Mouse (Mus musculus): ENCODE data around the gene Amph.

The Amph gene

DNA sequence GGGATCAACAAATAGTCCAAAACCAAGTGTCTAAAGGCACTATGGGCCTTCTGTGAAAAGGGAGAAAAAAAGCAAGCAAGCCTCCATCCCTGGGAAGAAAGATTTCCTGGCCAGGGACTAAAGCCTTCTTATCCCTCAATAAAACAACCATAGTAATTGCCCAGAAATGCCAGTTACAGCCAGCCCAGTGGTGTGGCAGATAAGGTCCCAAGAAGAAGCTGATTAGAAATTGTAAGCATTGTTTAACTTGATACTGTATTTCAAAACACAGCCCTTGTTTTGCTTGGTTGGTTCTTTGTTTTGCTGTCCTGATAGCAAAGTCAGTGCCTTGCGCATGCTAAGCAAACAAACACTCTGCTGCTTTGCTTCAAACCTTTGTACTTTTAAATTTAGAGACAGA, 191.8 kb downstream of the Amph start:
- DNase-seq (ENCODE audit: low spot score): no peak

GRCm38 (mm10) chr13:19143766-19144165, 195.8 kb downstream of the Amph start:
- DNase-seq (ENCODE audit: low spot score): peak; percentile 23

GRCm38 (mm10) chr13:19147468-19147867, 199.5 kb downstream of the Amph start:
- no peak for DNase-seq (ENCODE audit: low spot score)

- DNase-seq (ENCODE audit: low spot score): no peak
Measured at GRCm38 (mm10) chr13:19149574-19149973, 201.6 kb downstream of the Amph start.

GRCm38 (mm10) chr13:19150438-19151301, 202.7 kb downstream of the Amph start:
- DNase-seq (ENCODE audit: low spot score): no peak

DNA sequence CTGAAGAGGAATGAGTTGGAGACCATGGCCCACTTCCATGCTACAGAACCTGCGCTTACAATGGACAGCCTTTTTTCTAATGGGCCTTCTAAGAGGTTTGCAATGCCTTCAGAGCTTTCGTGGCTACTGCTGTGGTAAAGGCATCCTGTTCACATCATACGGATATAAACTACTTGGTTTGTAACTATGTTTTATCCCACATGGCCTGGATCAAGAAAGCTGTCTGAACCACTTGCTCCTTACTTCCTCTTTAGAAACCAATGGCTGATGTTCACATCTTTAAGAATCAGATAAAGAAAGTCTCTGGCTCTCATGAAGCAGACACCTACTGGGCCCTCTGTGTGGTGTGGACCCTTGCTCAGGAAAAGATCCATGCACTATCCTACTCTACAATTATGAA, 204.1 kb downstream of the Amph start:
- DNase-seq (ENCODE audit: low spot score): no peak

GRCm38 (mm10) chr13:19158484-19158883, 210.5 kb downstream of the Amph start:
- peak; percentile 79 for DNase-seq (ENCODE audit: low spot score)

GRCm38 (mm10) chr13:19160616-19161015, 212.6 kb downstream of the Amph start:
- DNase-seq (ENCODE audit: low spot score): no peak

DNA sequence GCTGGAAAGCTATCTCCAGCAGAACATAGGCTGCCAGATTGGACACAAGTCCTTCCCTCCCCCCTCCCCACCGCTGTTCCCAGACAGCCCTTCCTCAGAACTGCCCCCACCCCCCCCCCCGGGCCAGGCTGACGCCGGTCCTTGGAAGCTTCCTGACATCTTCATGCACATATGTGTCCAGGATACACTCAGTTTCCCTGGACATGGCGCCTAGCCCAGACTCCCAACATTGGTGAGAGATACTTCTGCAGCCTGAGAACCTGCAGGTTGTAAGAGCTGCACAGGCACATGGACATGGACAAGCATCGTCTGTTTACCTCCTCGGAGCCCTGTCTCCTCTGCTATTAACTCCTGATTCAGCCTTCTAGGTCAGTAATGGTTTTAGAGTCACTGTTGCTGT, 213.1 kb downstream of the Amph start:
- no peak for DNase-seq (ENCODE audit: low spot score)

DNA sequence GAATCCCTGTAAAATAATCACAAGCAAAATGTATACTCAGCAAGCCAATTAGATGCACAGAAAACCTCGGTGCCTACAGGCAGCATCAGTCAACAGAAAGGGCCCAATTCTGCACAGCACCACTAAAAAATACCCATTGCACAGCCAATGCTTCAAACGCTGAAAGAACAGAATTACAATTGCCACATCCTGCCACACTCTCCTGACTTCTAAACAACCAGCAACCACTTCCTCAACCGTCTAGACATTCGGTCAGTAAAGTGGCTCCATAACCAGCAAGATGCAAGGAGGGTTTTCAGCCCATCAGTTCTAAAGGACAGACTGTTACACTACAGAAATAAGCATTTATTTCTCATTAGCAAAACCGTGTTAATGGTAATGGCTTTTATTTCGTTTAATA, 214.1 kb downstream of the Amph start:
- DNase-seq (ENCODE audit: low spot score): no peak

- peak; percentile 41 for DNase-seq (ENCODE audit: low spot score)
Measured at GRCm38 (mm10) chr13:19177662-19178259, 229.8 kb downstream of the Amph start.

DNA sequence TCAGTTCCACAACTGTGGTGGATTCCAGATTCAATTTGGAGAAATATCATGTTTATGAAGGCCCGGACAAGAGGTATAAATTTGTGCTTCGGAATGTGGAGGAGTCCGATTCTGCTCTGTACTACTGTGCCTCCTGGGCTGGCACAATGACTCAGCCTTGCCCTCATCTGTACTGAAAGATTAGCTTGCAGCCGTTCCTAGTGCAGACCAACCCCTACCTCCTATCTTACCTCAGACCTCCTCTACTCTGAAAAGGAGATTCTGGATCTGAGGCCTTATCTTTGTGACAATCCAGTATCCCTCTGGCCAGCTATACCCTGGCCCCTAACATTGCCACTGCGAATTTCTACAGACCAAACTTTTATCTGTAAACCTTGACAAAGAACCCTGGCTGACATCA, 230.3 kb downstream of the Amph start:
- no peak for DNase-seq (ENCODE audit: low spot score)

- DNase-seq (ENCODE audit: low spot score): no peak
Measured at GRCm38 (mm10) chr13:19182259-19182658, 234.3 kb downstream of the Amph start.

DNA sequence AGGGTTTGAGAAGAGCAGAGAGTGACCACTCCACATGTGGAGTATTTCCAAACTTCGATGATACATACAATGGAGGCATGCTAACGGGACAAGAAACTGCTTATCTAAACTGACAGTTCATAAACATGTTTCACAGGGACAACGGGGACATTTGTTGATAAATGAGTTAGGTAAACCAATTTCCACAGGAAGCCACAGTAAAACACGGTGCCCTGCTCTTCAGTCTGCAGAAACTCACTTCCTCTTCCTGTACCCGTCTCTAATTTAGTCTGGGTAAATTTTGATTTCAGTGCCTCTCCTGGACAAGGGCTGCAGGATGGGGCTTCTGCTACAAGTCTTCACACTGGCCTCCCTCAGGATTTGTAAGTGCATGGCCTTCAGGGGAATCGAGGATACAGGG, 242.0 kb downstream of the Amph start:
- DNase-seq (ENCODE audit: low spot score): no peak

DNA sequence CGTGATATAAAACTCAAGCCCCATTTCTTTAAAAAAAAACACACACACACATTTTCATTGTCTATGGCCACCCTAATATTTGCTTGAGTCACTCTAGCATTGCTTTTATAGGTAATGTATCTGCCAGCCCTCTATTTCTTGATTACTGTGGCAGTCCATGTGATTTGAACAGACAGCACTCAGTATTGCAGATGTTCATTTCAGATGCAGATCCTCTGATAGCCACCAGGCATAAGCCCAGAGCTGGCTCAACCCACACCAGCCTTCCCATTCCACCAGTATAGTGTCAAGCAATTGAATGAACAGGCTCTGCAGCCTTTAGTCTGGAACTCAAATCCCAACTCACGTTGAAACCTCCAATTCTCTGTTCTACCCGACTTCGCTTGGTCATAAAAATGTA, 246.8 kb downstream of the Amph start:
- DNase-seq (ENCODE audit: low spot score): no peak

GRCm38 (mm10) chr13:19195456-19195855, 247.5 kb downstream of the Amph start:
- DNase-seq (ENCODE audit: low spot score): no peak

All from layer of hippocampus, adult 11-12 months (tissue).